Mouse (Mus musculus): Measurements from ENCODE around the gene Ctc1. TPM values are rescaled to one million over a fixed set of nuclear protein-coding genes. Genes with fewer than 3 reads are reported as not detected.

Ctc1 gene
- polyA plus RNA-seq, 2 experiments, result 44.6 to 76.4 TPM

DNA sequence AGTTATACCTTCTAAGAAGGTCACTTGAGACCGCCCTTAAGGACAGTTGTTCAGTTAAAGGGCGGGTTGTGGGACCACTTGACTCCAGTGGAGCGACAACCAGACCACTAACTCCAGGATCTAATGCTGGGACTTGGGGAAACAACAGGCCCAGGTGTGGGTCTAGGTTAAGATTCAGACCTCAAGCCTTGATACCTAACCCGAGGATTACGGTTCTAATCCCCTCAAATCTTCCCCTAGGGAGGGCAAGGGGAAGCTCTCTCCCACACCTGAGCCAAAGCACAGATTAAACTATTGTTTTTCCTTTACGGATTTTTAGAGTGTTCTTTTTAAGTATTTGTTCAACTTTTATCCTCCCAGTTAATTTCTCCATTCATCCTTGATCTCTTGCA lies 41.7 kb upstream of the Ctc1 start:
- Histone ChIP-seq H3K9ac (ENCODE audit: low read depth, low read length, severe bottlenecking) (no peak overlapping the region), H3K27ac (replicated peaks; ENCODE audit: low read depth, low read length) (no peak overlapping the region), H3K4me3 (replicated peaks; ENCODE audit: low read length) (peak overlapping the region; percentile 45), H3K4me2 (replicated peaks; ENCODE audit: low read depth, low read length, severe bottlenecking) (peak overlapping the region; percentile 59), H3K9me3 (ENCODE audit: control insufficient read depth, low read length) (no peaks in the 10 kb centered on the region), H3K36me3 (ENCODE audit: control insufficient read depth, insufficient read depth, low read length) (no peaks in the 10 kb centered on the region), H3K27me3 (ENCODE audit: control insufficient read depth, insufficient read depth, low read length) (no peaks in the 10 kb centered on the region), H3K4me1 (ENCODE audit: control insufficient read depth, insufficient read depth, low read length) (peaks cover 4% of the 10 kb centered on the region; the same call in 1 of the 2 replicates)
- no peak for DNase-seq (ENCODE audit: low spot score)
- 36% methylated on average over 6 of the region's 6 CpGs for WGBS
- no peak for TF ChIP-seq POLR2A (IDR thresholded peaks at IDR 0.05; ENCODE audit: borderline replicate concordance, extremely low read depth, insufficient read depth, insufficient read length)
- ATAC-seq (ENCODE audit: low FRiP score, low read depth), result peak; percentile 5; the same call in 1 of the 2 replicates

GRCm38 (mm10) chr11:68975085-68975484 lies 40.6 kb upstream of the Ctc1 start, which contains the start of gene Rangrf:
Rangrf (minus strand) TSS chr11:68975185.
- DNase-seq (ENCODE audit: low spot score) (no peak), ATAC-seq (ENCODE audit: low FRiP score, low read depth) (no peak)
- WGBS, result 84% methylated on average over 7 of the region's 7 CpGs
- peak within 1 kb of the TSS; percentile 59 for H3K4me2 ChIP-seq (replicated peaks; ENCODE audit: low read depth, low read length, severe bottlenecking)
- H3K4me3 ChIP-seq (replicated peaks; ENCODE audit: low read length), result peak within 1 kb of the TSS; percentile 45
- no peak for TF ChIP-seq POLR2A (IDR thresholded peaks at IDR 0.05; ENCODE audit: borderline replicate concordance, extremely low read depth, insufficient read depth, insufficient read length)
- no peaks in the 10 kb centered on the region for H3K9me3 ChIP-seq (ENCODE audit: control insufficient read depth, low read length)
- no peak within 1 kb of the TSS for H3K9ac ChIP-seq (ENCODE audit: low read depth, low read length, severe bottlenecking)
- H3K27ac ChIP-seq (replicated peaks; ENCODE audit: low read depth, low read length), result no peak within 1 kb of the TSS
- peaks cover 4% of the 10 kb centered on the region; the same call in 1 of the 2 replicates for H3K4me1 ChIP-seq (ENCODE audit: control insufficient read depth, insufficient read depth, low read length)
- no peaks in the 10 kb centered on the region for H3K36me3 ChIP-seq (ENCODE audit: control insufficient read depth, insufficient read depth, low read length)
- H3K27me3 ChIP-seq (ENCODE audit: control insufficient read depth, insufficient read depth, low read length), result no peaks in the 10 kb centered on the region

DNA sequence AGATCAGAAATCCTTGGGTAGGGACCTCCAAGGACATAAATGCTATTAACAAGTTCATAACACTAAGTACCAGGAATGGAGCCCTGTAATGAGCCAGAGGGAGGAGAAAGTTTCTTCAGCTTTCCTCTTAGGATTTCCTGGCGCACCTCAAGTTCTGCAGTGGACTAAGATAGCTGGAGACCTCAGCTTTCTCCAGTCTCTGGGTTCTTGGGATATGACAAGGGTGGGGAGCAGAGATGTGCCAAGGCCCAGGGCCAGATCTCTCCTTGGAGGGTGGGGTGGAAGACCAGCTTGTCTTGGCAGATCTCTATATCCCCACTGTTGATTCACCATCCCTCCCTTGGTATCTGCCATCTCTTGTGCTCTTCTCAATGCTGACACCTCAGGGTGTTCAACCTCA lies 40.1 kb upstream of the Ctc1 start:
- Histone ChIP-seq H3K4me2 (replicated peaks; ENCODE audit: low read depth, low read length, severe bottlenecking) (no peak overlapping the region), H3K4me3 (replicated peaks; ENCODE audit: low read length) (no peak overlapping the region), H3K4me1 (ENCODE audit: control insufficient read depth, insufficient read depth, low read length) (peaks cover 4% of the 10 kb centered on the region; the same call in 1 of the 2 replicates), H3K27me3 (ENCODE audit: control insufficient read depth, insufficient read depth, low read length) (no peaks in the 10 kb centered on the region), H3K9ac (ENCODE audit: low read depth, low read length, severe bottlenecking) (no peak overlapping the region), H3K27ac (replicated peaks; ENCODE audit: low read depth, low read length) (no peak overlapping the region), H3K9me3 (ENCODE audit: control insufficient read depth, low read length) (no peaks in the 10 kb centered on the region), H3K36me3 (ENCODE audit: control insufficient read depth, insufficient read depth, low read length) (no peaks in the 10 kb centered on the region)
- no peak for TF ChIP-seq POLR2A (IDR thresholded peaks at IDR 0.05; ENCODE audit: borderline replicate concordance, extremely low read depth, insufficient read depth, insufficient read length)
- no peak for ATAC-seq (ENCODE audit: low FRiP score, low read depth)
- no peak for DNase-seq (ENCODE audit: low spot score)
- WGBS, result 94% methylated on average over 1 of the region's 1 CpGs

GRCm38 (mm10) chr11:68979320-68979733 lies 36.4 kb upstream of the Ctc1 start:
- Histone ChIP-seq H3K9me3 (ENCODE audit: control insufficient read depth, low read length) (no peaks in the 10 kb centered on the region), H3K9ac (ENCODE audit: low read depth, low read length, severe bottlenecking) (no peak overlapping the region), H3K36me3 (ENCODE audit: control insufficient read depth, insufficient read depth, low read length) (no peaks in the 10 kb centered on the region), H3K4me2 (replicated peaks; ENCODE audit: low read depth, low read length, severe bottlenecking) (no peak overlapping the region), H3K4me3 (replicated peaks; ENCODE audit: low read length) (no peak overlapping the region), H3K27me3 (ENCODE audit: control insufficient read depth, insufficient read depth, low read length) (no peaks in the 10 kb centered on the region), H3K27ac (replicated peaks; ENCODE audit: low read depth, low read length) (no peak overlapping the region), H3K4me1 (ENCODE audit: control insufficient read depth, insufficient read depth, low read length) (no peaks in the 10 kb centered on the region)
- DNase-seq (ENCODE audit: low spot score) (no peak), ATAC-seq (ENCODE audit: low FRiP score, low read depth) (no peak)
- TF ChIP-seq POLR2A (IDR thresholded peaks at IDR 0.05; ENCODE audit: borderline replicate concordance, extremely low read depth, insufficient read depth, insufficient read length), result no peak
- 63% methylated on average over 5 of the region's 5 CpGs for WGBS

- Histone ChIP-seq H3K36me3 (ENCODE audit: control insufficient read depth, insufficient read depth, low read length) (0 out of 2 replicates have a peak, but pooled peaks cover under 1% of the 10 kb centered on the region), H3K9ac (ENCODE audit: low read depth, low read length, severe bottlenecking) (no peak overlapping the region), H3K9me3 (ENCODE audit: control insufficient read depth, low read length) (no peaks in the 10 kb centered on the region), H3K27ac (replicated peaks; ENCODE audit: low read depth, low read length) (no peak overlapping the region), H3K4me2 (replicated peaks; ENCODE audit: low read depth, low read length, severe bottlenecking) (no peak overlapping the region), H3K27me3 (ENCODE audit: control insufficient read depth, insufficient read depth, low read length) (no peaks in the 10 kb centered on the region), H3K4me3 (replicated peaks; ENCODE audit: low read length) (no peak overlapping the region), H3K4me1 (ENCODE audit: control insufficient read depth, insufficient read depth, low read length) (no peaks in the 10 kb centered on the region)
- no peak for TF ChIP-seq POLR2A (IDR thresholded peaks at IDR 0.05; ENCODE audit: borderline replicate concordance, extremely low read depth, insufficient read depth, insufficient read length)
- DNase-seq (ENCODE audit: low spot score), result no peak
- ATAC-seq (ENCODE audit: low FRiP score, low read depth), result no peak
- WGBS, result 57% methylated on average over 3 of the region's 3 CpGs
Measured at GRCm38 (mm10) chr11:68980919-68981318, 34.8 kb upstream of the Ctc1 start.

Measured in limb, embryonic 14.5 days (tissue).